Mouse (Mus musculus): ENCODE results near the gene Hist1h1a. TPM values are rescaled to one million over a fixed set of nuclear protein-coding genes. Genes with fewer than 3 reads are reported as not detected.

Hist1h1a gene
- total and polyA plus RNA-seq, 3 experiments = 2.4 to 1,163 (median 30.9) TPM

GRCm38 (mm10) chr13:23732156-23732804, 31.2 kb upstream of the Hist1h1a start (continued):
- no peak for TF ChIP-seq TBP (conservative IDR thresholded peaks at IDR 0.05; ENCODE audit: low read depth, low read length)
- TF ChIP-seq USF1 (IDR thresholded peaks at IDR 0.05; ENCODE audit: low read depth, low read length) = no peak
- no peak for TF ChIP-seq KAT2A (IDR thresholded peaks at IDR 0.05; ENCODE audit: insufficient replicate concordance, low read length)
- no peak for TF ChIP-seq TCF12 (IDR thresholded peaks at IDR 0.05; ENCODE audit: low read depth, low read length)
- TF ChIP-seq SMC3 (IDR thresholded peaks at IDR 0.05; ENCODE audit: low read depth, low read length) = peak; percentile 95
- TF ChIP-seq MAX (IDR thresholded peaks at IDR 0.05; ENCODE audit: low read length) = peak; percentile 88
- TF ChIP-seq MYC (IDR thresholded peaks at IDR 0.05; ENCODE audit: low read depth, low read length) = peak; percentile 95
- TF ChIP-seq EP300 (IDR thresholded peaks at IDR 0.05; ENCODE audit: low read length) = no peak
- no peak for TF ChIP-seq PAX5 (IDR thresholded peaks at IDR 0.05; ENCODE audit: low read length)
- TF ChIP-seq NELFE (IDR thresholded peaks at IDR 0.05; ENCODE audit: low read depth, low read length) = no peak
- no peak for TF ChIP-seq RCOR1 (conservative IDR thresholded peaks at IDR 0.05; ENCODE audit: low read depth, low read length)
- TF ChIP-seq GABPA (IDR thresholded peaks at IDR 0.05; ENCODE audit: insufficient replicate concordance, low read depth, low read length) = no peak
- TF ChIP-seq JUND (conservative IDR thresholded peaks at IDR 0.05; ENCODE audit: low read depth, low read length) = 0 out of 2 replicates have a peak, but pooled peaks have one; percentile 38
- TF ChIP-seq CTCF (conservative IDR thresholded peaks at IDR 0.05 in 1 of 2, IDR thresholded peaks at IDR 0.05 in 1 of 2; ENCODE audit: low read depth in 2 of 2, low read length in 2 of 2) = peak; percentile 62 to 97
- TF ChIP-seq ZMIZ1 (IDR thresholded peaks at IDR 0.05; ENCODE audit: low read depth, low read length) = no peak
- TF ChIP-seq RAD21 (IDR thresholded peaks at IDR 0.05; ENCODE audit: low read depth, low read length) = peak; percentile 95
- no peak for TF ChIP-seq HCFC1 (IDR thresholded peaks at IDR 0.05; ENCODE audit: low read depth, low read length)

- H3K4me2 ChIP-seq (ENCODE audit: insufficient read depth, low read depth, poor library complexity, severe bottlenecking) = no peak overlapping the region
- H3K4me3 ChIP-seq (replicated peaks in 1 of 3; ENCODE audit: low read depth in 2 of 3, low read length in 2 of 3, poor library complexity in 1 of 3) = no peak overlapping the region
- H3K36me3 ChIP-seq (replicated peaks in 1 of 2; ENCODE audit: control insufficient read depth in 1 of 2, insufficient read depth in 1 of 2, low read length in 1 of 2) = no peaks in the 10 kb centered on the region
- no peak overlapping the region for H3K27ac ChIP-seq (ENCODE audit: insufficient read depth, low read depth)
- peaks cover 0 to 12% of the 10 kb centered on the region in 2 experiments; a peak in 2 of 4 replicates for H3K4me1 ChIP-seq (ENCODE audit: control insufficient read depth in 1 of 2, insufficient read depth in 2 of 2)
- in situ Hi-C loops (cut with MboI; ENCODE audit: low pct_ligation_motif_present, low pct_unique_long_range_greater_than_20kb, low sequenced_read_pairs) (loop anchor here (5.0 kb wide), 1 partner anchor 35 kb away; no protein-coding TSS in a partner anchor), dilution Hi-C loops (cut with MboI; ENCODE audit: extremely low pct_ligation_motif_present, extremely low pct_unique_long_range_greater_than_20kb, low sequenced_read_pairs) (no loop called here)
- H3K9me3 ChIP-seq (replicated peaks; ENCODE audit: low read length) = no peaks in the 10 kb centered on the region
- H3K79me2 ChIP-seq (replicated peaks; ENCODE audit: control insufficient read depth, extremely low read depth, insufficient read depth, poor library complexity, severe bottlenecking) = no peaks in the 10 kb centered on the region
- TF ChIP-seq MXI1 (IDR thresholded peaks at IDR 0.05; ENCODE audit: low read depth, low read length) (no peak), MAFK (IDR thresholded peaks at IDR 0.05; ENCODE audit: insufficient replicate concordance, low read length) (no peak)
- DNase-seq (ENCODE audit: extremely low read depth) = no peak
- no peaks in the 10 kb centered on the region for H3K27me3 ChIP-seq (replicated peaks)
- H3K9ac ChIP-seq (ENCODE audit: insufficient read depth, low read depth) = no peak overlapping the region
These were observed 26.4 kb upstream of the Hist1h1a start for GRCm38 (mm10) chr13:23737091-23737490.

Data from CH12.LX (cell line).